Mouse (Mus musculus): ENCODE measurements around the gene Zfp40. TPM values are rescaled to one million over a fixed set of nuclear protein-coding genes. Genes with fewer than 3 reads are reported as not detected.
A peak's percentile ranks its signal among the peaks of the same experiment; 100 is the strongest.
"Not testable (repeated sequence)": the region's sequence is repeated elsewhere in the genome, so short reads cannot be mapped to it uniquely, and the experiment has no call there.

Zfp40 gene
- polyA plus RNA-seq (2015; fragmentation: Nextera tagmentation; extraction: Ambion mirVana), result 2.3 and 2.4 TPM in 2 replicates

DNA sequence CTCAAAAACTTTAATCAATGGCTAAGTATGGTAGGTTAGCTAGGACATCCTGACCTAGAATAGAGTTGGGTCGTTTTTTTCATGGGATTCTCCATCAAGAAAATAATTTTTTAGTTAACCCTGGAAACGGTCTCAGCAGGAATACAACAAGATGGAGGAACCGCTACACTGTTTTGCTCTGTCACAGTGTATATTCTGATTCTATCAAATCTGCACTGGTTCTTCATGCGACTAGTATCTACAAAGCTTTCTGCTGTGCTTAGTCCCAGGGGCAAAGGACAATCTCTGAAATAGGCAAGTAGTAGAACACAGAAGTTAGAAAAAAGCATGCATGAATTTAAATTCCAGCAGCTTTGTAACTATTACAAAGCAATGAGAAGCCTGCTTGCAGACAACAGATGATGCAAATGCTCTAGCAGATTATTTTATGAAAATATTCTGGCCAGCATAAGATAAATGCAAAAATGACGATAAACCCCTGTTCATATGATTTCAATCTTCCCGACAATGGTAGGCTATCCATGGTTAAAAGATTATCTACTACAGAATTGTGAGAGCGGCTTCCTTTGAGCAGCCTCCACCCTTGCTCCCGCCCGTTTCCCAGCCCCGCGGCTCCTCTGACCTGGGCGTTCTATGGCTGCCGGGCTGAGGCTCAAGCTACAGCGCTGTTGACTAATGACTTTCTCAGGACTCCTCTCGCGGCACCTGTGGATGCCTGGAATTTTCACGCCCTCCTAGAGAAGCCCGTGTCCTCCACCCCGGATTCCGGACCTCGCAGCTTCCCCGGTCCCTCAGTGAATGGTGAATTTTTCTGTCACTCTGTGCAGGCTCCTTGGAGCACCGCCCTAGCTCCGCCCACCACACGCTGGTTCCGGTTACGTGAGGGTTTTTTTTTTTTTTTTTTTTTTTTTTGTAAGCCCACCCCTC is at the start of gene Zfp40:
TSS of gene Zfp40 (minus strand) at position 800 of the 927 bp plus-strand sequence.
- Histone ChIP-seq H3K27ac (peak within 1 kb of the TSS; percentile 78), H3K9ac (peak within 1 kb of the TSS; percentile 75), H3K4me1 (replicated peaks) (peaks cover 10% of the 10 kb centered on the region), H3K36me3 (no peaks in the 10 kb centered on the region), H3K4me2 (peak within 1 kb of the TSS; percentile 78), H3K4me3 (replicated peaks) (peak within 1 kb of the TSS; percentile 72), H3K27me3 (no peaks in the 10 kb centered on the region), H3K9me3 (replicated peaks) (no peaks in the 10 kb centered on the region)
- DNase-seq, result peak; percentile 82
- WGBS (ENCODE audit: insufficient replicate concordance), result 4% methylated on average over 27 of the region's 27 CpGs
- ATAC-seq (ENCODE audit: low read depth), result peak; percentile 99

DNA sequence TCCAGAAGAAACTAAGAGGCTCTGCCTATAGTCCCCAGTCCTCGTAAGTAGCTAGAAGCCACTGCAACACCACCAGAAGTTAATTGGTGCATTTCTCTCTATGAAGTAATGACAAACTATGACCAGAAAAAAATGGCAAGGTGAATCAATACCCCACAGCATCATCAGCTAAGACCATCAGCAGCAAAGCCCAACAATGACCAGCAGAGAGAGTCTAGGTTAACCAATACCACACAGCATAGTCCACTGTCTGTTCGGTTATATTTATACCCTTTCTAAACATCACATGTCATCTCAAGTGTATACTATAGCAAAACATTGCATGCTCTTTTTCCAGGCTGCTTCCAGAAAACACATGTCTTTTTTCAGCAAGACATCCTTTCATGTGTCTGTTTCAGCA is 25.3 kb upstream of the Zfp40 start:
- WGBS (ENCODE audit: insufficient replicate concordance), result 62% methylated on average over 2 of the region's 2 CpGs
- H3K4me2 ChIP-seq, result no peak overlapping the region
- H3K27me3 ChIP-seq, result no peaks in the 10 kb centered on the region
- no peaks in the 10 kb centered on the region for H3K9me3 ChIP-seq (replicated peaks)
- DNase-seq, result no peak
- no peak overlapping the region for H3K4me3 ChIP-seq (replicated peaks)
- no peak overlapping the region for H3K9ac ChIP-seq
- no peak for ATAC-seq (ENCODE audit: low read depth)
- H3K36me3 ChIP-seq, result no peaks in the 10 kb centered on the region
- H3K4me1 ChIP-seq (replicated peaks), result no peaks in the 10 kb centered on the region
- no peak overlapping the region for H3K27ac ChIP-seq

DNA sequence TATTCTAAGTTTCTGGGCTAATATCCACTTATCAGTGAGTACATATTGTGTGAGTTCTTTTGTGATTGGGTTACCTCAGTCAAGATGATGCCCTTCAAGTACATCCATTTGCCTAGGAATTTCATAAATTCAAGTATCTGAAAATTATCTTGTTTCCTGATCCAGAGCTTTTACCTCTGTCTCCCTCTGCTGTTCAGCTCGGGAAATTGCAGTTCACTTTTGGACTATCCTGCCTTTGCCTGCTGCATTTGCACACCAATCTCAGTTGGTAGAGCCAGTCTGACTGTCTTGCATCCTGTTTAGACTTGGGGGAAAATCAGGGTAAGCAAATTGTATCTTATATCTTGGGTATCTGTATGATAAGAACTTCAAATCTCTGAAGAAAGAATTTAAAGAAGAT is 6.8 kb upstream of the Zfp40 start:
- H3K4me1 ChIP-seq (replicated peaks); ATAC-seq (ENCODE audit: low read depth); H3K27me3 ChIP-seq; H3K36me3 ChIP-seq; DNase-seq; H3K4me2 ChIP-seq; H3K9ac ChIP-seq; H3K9me3 ChIP-seq (replicated peaks); H3K27ac ChIP-seq; H3K4me3 ChIP-seq (replicated peaks): not testable (repeated sequence)
- 0% methylated on average over 1 of the region's 1 CpGs for WGBS (ENCODE audit: insufficient replicate concordance)

DNA sequence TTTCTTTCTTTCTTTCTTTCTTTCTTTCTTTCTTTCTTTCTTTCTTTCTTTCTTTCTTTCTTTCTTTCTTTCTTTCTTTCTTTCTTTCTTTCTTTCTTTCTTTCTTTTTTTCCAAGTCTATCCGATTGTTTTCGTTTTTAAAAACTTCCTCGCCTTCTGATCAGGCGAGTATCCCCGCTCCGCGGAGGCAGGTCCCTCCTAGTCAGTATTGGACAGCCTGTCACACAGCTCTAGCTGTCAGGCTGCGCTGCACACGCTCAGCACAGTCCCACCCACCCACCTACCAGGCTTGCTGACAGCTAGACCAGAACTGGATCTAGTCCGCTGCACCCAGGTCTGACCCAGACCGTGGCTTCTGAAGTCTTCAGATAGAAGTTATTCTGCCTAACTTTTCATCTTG is 389 bp upstream of the Zfp40 start:
- Histone ChIP-seq H3K4me1 (replicated peaks) (peaks cover 10% of the 10 kb centered on the region), H3K27ac (no peak overlapping the region), H3K9ac (peak overlapping the region; percentile 67), H3K9me3 (replicated peaks) (no peaks in the 10 kb centered on the region), H3K36me3 (no peaks in the 10 kb centered on the region), H3K4me3 (replicated peaks) (peak overlapping the region; percentile 72), H3K27me3 (no peaks in the 10 kb centered on the region), H3K4me2 (peak overlapping the region; percentile 78)
- WGBS (ENCODE audit: insufficient replicate concordance), result under 1% methylated on average over 11 of the region's 11 CpGs
- ATAC-seq (ENCODE audit: low read depth), result peak; percentile 87
- DNase-seq, result peak; percentile 26

DNA sequence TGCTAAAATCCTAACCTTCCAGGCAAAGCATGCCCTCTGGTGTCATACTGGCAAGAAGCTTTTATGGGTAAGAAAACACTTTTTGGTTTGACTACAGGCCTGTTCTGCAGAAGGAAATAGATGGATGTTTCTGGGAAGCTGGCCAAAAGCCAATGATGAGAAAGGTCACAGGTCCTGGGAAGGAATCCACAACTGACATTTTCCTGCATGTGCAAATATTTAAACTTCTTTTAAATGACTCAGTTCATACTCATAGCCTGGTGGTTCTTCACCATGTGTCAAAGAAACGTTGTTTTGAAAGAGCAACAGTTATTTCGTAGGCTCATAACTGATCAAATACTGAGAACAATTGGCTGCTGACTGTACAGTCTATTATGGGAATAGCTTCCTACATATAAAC is 5.4 kb downstream of the Zfp40 start:
- ATAC-seq (ENCODE audit: low read depth) (no peak), DNase-seq (no peak)
- Histone ChIP-seq H3K9me3 (replicated peaks) (no peaks in the 10 kb centered on the region), H3K36me3 (no peaks in the 10 kb centered on the region), H3K9ac (no peak overlapping the region), H3K4me1 (replicated peaks) (peaks cover 7% of the 10 kb centered on the region), H3K27me3 (no peaks in the 10 kb centered on the region), H3K4me2 (no peak overlapping the region), H3K4me3 (replicated peaks) (no peak overlapping the region), H3K27ac (no peak overlapping the region)
- WGBS (ENCODE audit: insufficient replicate concordance), result 62% methylated on average over 2 of the region's 2 CpGs

Other genes starting within 250 kb of the Zfp40 start
- not detected in 2 replicates for gene Vmn2r-ps130, start 132.1 kb downstream of the Zfp40 start, polyA plus RNA-seq (2015; fragmentation: Nextera tagmentation; extraction: Ambion mirVana)
- gene Vmn2r114, start 119.3 kb upstream of the Zfp40 start, polyA plus RNA-seq (2015; fragmentation: Nextera tagmentation; extraction: Ambion mirVana), result not detected in 2 replicates
- gene Vmn2r115, start 150.5 kb upstream of the Zfp40 start, polyA plus RNA-seq (2015; fragmentation: Nextera tagmentation; extraction: Ambion mirVana), result not detected in 2 replicates
- gene Vmn2r116, start 191.4 kb upstream of the Zfp40 start, polyA plus RNA-seq (2015; fragmentation: Nextera tagmentation; extraction: Ambion mirVana), result not detected in 2 replicates

Measured in liver, embryonic 13.5 days (tissue).